Mouse (Mus musculus): ENCODE data around the gene Nectin1.

- no peak for TF ChIP-seq EP300 (IDR thresholded peaks at IDR 0.05; ENCODE audit: insufficient read depth, low read depth, low read length)
- no peak for TF ChIP-seq CTCF (IDR thresholded peaks at IDR 0.05; ENCODE audit: low read depth, low read length)
Measured at GRCm38 (mm10) chr9:43708715-43709114, 35.1 kb upstream of the Nectin1 start.

All from ES-Bruce4 (cell line).